ENCODE assay signal across 28 mouse cellular contexts in genomic region chr9:57218776-57219175, GRCm38 (mm10). TPM values are rescaled to one million over a fixed set of nuclear protein-coding genes. Genes with fewer than 3 reads are reported as not detected.
DNase-seq lines count a peak whose midpoint lies in the region.
"Had no signal": no experiment of that assay in that cellular context is flagged by ENCODE, and none has a peak within 500 bp of the region (broad histone marks: within the 10 kb centered on the region; RNA-seq: fewer than 3 reads in every experiment).

No protein-coding gene starts in this region.

- peak; percentile 45 for DNase-seq in heart, embryonic 10.5 days (ENCODE audit: low spot score)
- no peak for DNase-seq in heart, adult 18-20 months
- peak; percentile 32 for DNase-seq in kidney, adult 9 months
- no peak for DNase-seq in kidney, adult 18-20 months
- DNase-seq: adrenal gland, adult 2 months; adrenal gland, postnatal 10 days; adrenal gland, postnatal 25 days; cerebellum, adult 11 months; cerebellum, adult 18-20 months; cerebellum, adult 8-10 months; cerebellum, adult 9-11 months; cerebellum, postnatal 14 days; cerebellum, postnatal 36 days; embryo, embryonic 11 days had no signal

- 82% methylated on average over 5 of the region's 5 CpGs for WGBS in heart, embryonic 10.5 days

- no peak overlapping the region for H3K4me3 ChIP-seq in heart, embryonic 10.5 days
- H3K4me3 ChIP-seq: embryonic facial prominence, embryonic 13.5 days; embryonic facial prominence, embryonic 15.5 days; erythroblast, embryonic 14.5 days; forebrain, embryonic 10.5 days; forebrain, embryonic 12.5 days had no signal

- H3K4me1 ChIP-seq in heart, embryonic 10.5 days: no peaks in the 10 kb centered on the region
- H3K4me1 ChIP-seq: embryonic facial prominence, embryonic 13.5 days; embryonic facial prominence, embryonic 15.5 days; forebrain, embryonic 10.5 days; forebrain, embryonic 12.5 days had no signal

- H3K27me3 ChIP-seq in heart, embryonic 10.5 days (ENCODE audit: insufficient read depth, poor library complexity, severe bottlenecking): peaks cover 17% of the 10 kb centered on the region; the same call in 1 of the 2 replicates
- H3K27me3 ChIP-seq: embryonic facial prominence, embryonic 13.5 days; embryonic facial prominence, embryonic 15.5 days; forebrain, embryonic 12.5 days had no signal

- no peak overlapping the region for H3K27ac ChIP-seq in heart, embryonic 10.5 days
- H3K27ac ChIP-seq: embryonic facial prominence, embryonic 13.5 days; embryonic facial prominence, embryonic 15.5 days; forebrain, embryonic 10.5 days; forebrain, embryonic 12.5 days had no signal

- H3K9me3 ChIP-seq in heart, embryonic 10.5 days: no peaks in the 10 kb centered on the region
- H3K9me3 ChIP-seq: embryonic facial prominence, embryonic 13.5 days; embryonic facial prominence, embryonic 15.5 days; forebrain, embryonic 10.5 days; forebrain, embryonic 12.5 days had no signal

- no peaks in the 10 kb centered on the region for H3K36me3 ChIP-seq in heart, embryonic 10.5 days
- H3K36me3 ChIP-seq: embryonic facial prominence, embryonic 13.5 days; embryonic facial prominence, embryonic 15.5 days; forebrain, embryonic 10.5 days; forebrain, embryonic 12.5 days had no signal

RNA-seq across cellular contexts. Expression of gene Trcg1, which starts 17.6 kb away (rescaled TPM):
- polyA plus RNA-seq in heart, embryonic 10.5 days (2016; fragmentation: Nextera tagmentation; extraction: Ambion mirVana): not detected in 2 replicates
- total RNA-seq in heart, adult 18-20 months (2021): not detected
- total RNA-seq: adrenal gland, adult 2 months; adrenal gland, postnatal 10 days; adrenal gland, postnatal 25 days; adrenal gland, postnatal 4 days; common myeloid progenitor, adult 5-6 weeks; ES-E14; MEL had no signal
- polyA plus RNA-seq: adrenal gland, adult 2 months; brain, embryonic 14.5 days; C2C12; embryonic facial prominence, embryonic 11.5 days; embryonic facial prominence, embryonic 13.5 days; embryonic facial prominence, embryonic 15.5 days; erythroblast, embryonic 14.5 days; forebrain, embryonic 12.5 days; forebrain, embryonic 14.5 days; forebrain, embryonic 16.5 days had no signal

RNA-seq across cellular contexts. Expression of gene 1700017B05Rik, which starts 43.6 kb away (rescaled TPM):
- polyA plus RNA-seq in heart, embryonic 10.5 days (2016; fragmentation: Nextera tagmentation; extraction: Ambion mirVana): 22.7 and 31.3 TPM in 2 replicates
- total RNA-seq in heart, adult 18-20 months (2021): 10 to 100 TPM in 1 of 2 experiments, 1 to 10 TPM in 1; 8.9 to 11.5 TPM

Comparison
In these comparisons a context has a peak if more than half of its experiments do, and no peak if none do; other contexts are left out.
1. DNase-seq: peak in heart, embryonic 10.5 days (single experiment) and kidney, adult 9 months (single experiment); none in heart, adult 18-20 months (0 of 2) and kidney, adult 18-20 months (single experiment).